Mouse (Mus musculus) liver, adult 2 months (tissue): ENCODE results near the gene Pnn. TPM values are rescaled to one million over a fixed set of nuclear protein-coding genes. Genes with fewer than 3 reads are reported as not detected.

Source experiments
- DNase-seq: peaks from one replicate; pipeline ENCODE4 v3.0.0-alpha.2; 2011; ENCODE audit warnings: low read depth, low spot score; ENCODE audit errors: extremely low read depth
- H3K27ac ChIP-seq: fragments of 200-500 bp; replicated peaks from 2 replicates; pipeline ENCODE4 v1.5.1; 2012; ENCODE audit warnings: low read depth, mild to moderate bottlenecking, control low read depth, inconsistent platforms, low read length; ENCODE audit not compliant: insufficient read depth
- H3K27me3 ChIP-seq: fragments of 200-500 bp; 2 replicates; pipeline ENCODE4 v1.6.1; 2012; ENCODE audit warnings: mild to moderate bottlenecking, moderate library complexity, low read length, inconsistent platforms; ENCODE audit not compliant: control insufficient read depth, insufficient read depth
- H3K36me3 ChIP-seq: fragments of 200-500 bp; 2 replicates; pipeline ENCODE4 v1.6.1; 2012; ENCODE audit warnings: low read length, inconsistent platforms; ENCODE audit not compliant: control insufficient read depth, insufficient read depth
- H3K4me1 ChIP-seq: fragments of 200-500 bp; 2 replicates; pipeline ENCODE4 v1.6.1; 2011; ENCODE audit warnings: low read length; ENCODE audit not compliant: control insufficient read depth, insufficient read depth
- H3K4me3 ChIP-seq: fragments of 200-500 bp; 2 replicates; pipeline ENCODE4 v1.5.1; 2011; ENCODE audit warnings: low read depth, mild to moderate bottlenecking, control low read depth, low read length, moderate library complexity; ENCODE audit not compliant: insufficient read depth
- H3K79me2 ChIP-seq: fragments of 200-500 bp; 2 replicates; pipeline ENCODE4 v1.6.1; 2012; ENCODE audit warnings: inconsistent platforms, mild to moderate bottlenecking, low read length, moderate library complexity; ENCODE audit not compliant: control insufficient read depth, insufficient read depth
- H3K9ac ChIP-seq: fragments of 200-500 bp; 2 replicates; pipeline ENCODE4 v1.6.1; 2012; ENCODE audit warnings: low read depth, mild to moderate bottlenecking, control low read depth, inconsistent platforms, low read length
- CTCF ChIP-seq: fragments of 200-500 bp; IDR thresholded peaks from 2 replicates; pipeline ENCODE4 v1.5.1; 2011; ENCODE audit warnings: low read depth, low read length, control low read depth
- POLR2A ChIP-seq: fragments of 200-500 bp; IDR thresholded peaks from 2 replicates; pipeline ENCODE4 v1.6.1; 2011; ENCODE audit warnings: low read length, control low read depth; ENCODE audit not compliant: insufficient read depth; ENCODE audit errors: extremely low read depth
- WGBS: fragments of 180-500 bp; shearing (Covaris S2); methylation state at CpG from one replicate; pipeline ENCODE4 v1.1.7; 2018; 5-methylcytosine and 5-hydroxymethylcytosine counted together
- polyA plus RNA-seq: library from polyadenylated mRNA; depleted of rRNA; stranded (reverse); fragments of >200 nt; gene quantifications from 2 replicates; pipeline ENCODE4 v1.2.3, GENCODE M21; 2012; rRNA removed
- total RNA-seq: library from RNA; depleted of rRNA; stranded (reverse); fragments of >200 nt; gene quantifications from 2 replicates; pipeline ENCODE4 v1.2.3, GENCODE M21; 2014; rRNA removed

Pnn gene
- total and polyA plus RNA-seq, 2 experiments: 8.6 to 9.9 TPM

GRCm38 (mm10) chr12:59095104-59096025 lies 28.7 kb downstream of the Pnn start, which contains the start of gene Mia2:
Gene Mia2 (plus strand): TSS chr12:59095799.
- Histone ChIP-seq H3K4me3 (peak within 1 kb of the TSS; percentile 73), H3K27ac (peak within 1 kb of the TSS; percentile 90), H3K79me2 (peaks cover 6% of the 10 kb centered on the region; the same call in 1 of the 2 replicates), H3K4me1 (peaks cover 5% of the 10 kb centered on the region), H3K9ac (peak within 1 kb of the TSS; percentile 73), H3K36me3 (no peaks in the 10 kb centered on the region), H3K27me3 (no peaks in the 10 kb centered on the region)
- WGBS: 30% methylated on average over 19 of the region's 19 CpGs
- TF ChIP-seq POLR2A (0 out of 2 replicates have a peak, but pooled peaks have one; percentile 35), CTCF (no peak)
- peak; percentile 97 for DNase-seq

- TF ChIP-seq CTCF (no peak), POLR2A (no peak)
- DNase-seq: peak; percentile 75
- Histone ChIP-seq H3K27ac (peak overlapping the region; percentile 66), H3K79me2 (peaks cover 15% of the 10 kb centered on the region; the same call in 1 of the 2 replicates), H3K4me3 (no peak overlapping the region), H3K9ac (no peak overlapping the region), H3K4me1 (peaks cover 16% of the 10 kb centered on the region), H3K27me3 (no peaks in the 10 kb centered on the region), H3K36me3 (peaks cover 36% of the 10 kb centered on the region)
- WGBS: 17% methylated on average over 5 of the region's 5 CpGs
Measured at GRCm38 (mm10) chr12:59104771-59105170, 38.1 kb downstream of the Pnn start.

- H3K27ac ChIP-seq: peak overlapping the region; percentile 66
- peak; percentile 99 for DNase-seq
Measured at GRCm38 (mm10) chr12:59105914-59106313, 39.2 kb downstream of the Pnn start.

GRCm38 (mm10) chr12:59106491-59106890 lies 39.8 kb downstream of the Pnn start:
- H3K27ac ChIP-seq: no peak overlapping the region
- H3K9ac ChIP-seq: no peak overlapping the region
- 19% methylated on average over 5 of the region's 5 CpGs for WGBS
- no peaks in the 10 kb centered on the region for H3K27me3 ChIP-seq
- H3K79me2 ChIP-seq: peaks cover 17% of the 10 kb centered on the region; the same call in 1 of the 2 replicates
- peak; percentile 99 for DNase-seq
- H3K4me3 ChIP-seq: no peak overlapping the region
- H3K4me1 ChIP-seq: peaks cover 16% of the 10 kb centered on the region
- H3K36me3 ChIP-seq: peaks cover 41% of the 10 kb centered on the region
- TF ChIP-seq POLR2A: no peak

More at GRCm38 (mm10) chr12:59105914-59106313, 39.2 kb downstream of the Pnn start:
- Histone ChIP-seq H3K27me3 (no peaks in the 10 kb centered on the region), H3K79me2 (peaks cover 14% of the 10 kb centered on the region; the same call in 1 of the 2 replicates), H3K4me1 (peaks cover 16% of the 10 kb centered on the region), H3K9ac (no peak overlapping the region; the same call in 1 of the 2 replicates), H3K36me3 (peaks cover 41% of the 10 kb centered on the region), H3K4me3 (no peak overlapping the region; the same call in 1 of the 2 replicates)
- WGBS: 18% methylated on average over 6 of the region's 6 CpGs
- TF ChIP-seq POLR2A: no peak
- TF ChIP-seq CTCF: no peak

GRCm38 (mm10) chr12:59107926-59108325 lies 41.2 kb downstream of the Pnn start:
- no peaks in the 10 kb centered on the region for H3K27me3 ChIP-seq
- H3K79me2 ChIP-seq: peaks cover 17% of the 10 kb centered on the region; the same call in 1 of the 2 replicates
- no peak overlapping the region for H3K9ac ChIP-seq
- no peak for DNase-seq
- no peak for TF ChIP-seq POLR2A
- no peak for TF ChIP-seq CTCF
- no peak overlapping the region for H3K27ac ChIP-seq
- peaks cover 39% of the 10 kb centered on the region for H3K36me3 ChIP-seq
- H3K4me3 ChIP-seq: no peak overlapping the region
- 89% methylated on average over 4 of the region's 4 CpGs for WGBS
- H3K4me1 ChIP-seq: peaks cover 15% of the 10 kb centered on the region

- Histone ChIP-seq H3K27ac (no peak overlapping the region), H3K4me3 (no peak overlapping the region), H3K36me3 (peaks cover 22% of the 10 kb centered on the region), H3K79me2 (no peaks in the 10 kb centered on the region; the same call in 1 of the 2 replicates), H3K4me1 (no peaks in the 10 kb centered on the region), H3K27me3 (no peaks in the 10 kb centered on the region), H3K9ac (no peak overlapping the region)
- no peak for DNase-seq
- TF ChIP-seq CTCF (no peak), POLR2A (no peak)
- 74% methylated on average over 3 of the region's 3 CpGs for WGBS
Measured at GRCm38 (mm10) chr12:59117184-59117583, 50.5 kb downstream of the Pnn start.

Other genes with a start within 250 kb of the Pnn start
- gene Sec23a, start 54.9 kb upstream of the Pnn start, total RNA-seq: 78.0 and 96.3 TPM in 2 replicates
- gene Sec23a, start 54.9 kb upstream of the Pnn start, polyA plus RNA-seq: 23.7 and 25.2 TPM in 2 replicates
- gene Gemin2, start 53.5 kb upstream of the Pnn start, total RNA-seq: 11.5 and 15.9 TPM in 2 replicates
- gene Gemin2, start 53.5 kb upstream of the Pnn start, polyA plus RNA-seq: 3.7 and 4.8 TPM in 2 replicates
- gene Trappc6b, start 5.4 kb upstream of the Pnn start, total RNA-seq: 34.2 and 37.6 TPM in 2 replicates
- gene Trappc6b, start 5.4 kb upstream of the Pnn start, polyA plus RNA-seq: 63.9 and 68.0 TPM in 2 replicates
- 223 and 268 TPM in 2 replicates for gene Mia2, start 28.9 kb downstream of the Pnn start, total RNA-seq
- 87.2 and 94.7 TPM in 2 replicates for gene Mia2, start 28.9 kb downstream of the Pnn start, polyA plus RNA-seq
- 15.7 and 19.1 TPM in 2 replicates for gene Fbxo33, start 152.8 kb downstream of the Pnn start, total RNA-seq
- 3.8 and 5.1 TPM in 2 replicates for gene Fbxo33, start 152.8 kb downstream of the Pnn start, polyA plus RNA-seq